Mouse (Mus musculus): ENCODE measurements at regions not wholly inside any gene's neighbourhood (a gene's known extent, or its start where the extent isn't known, plus 50 kb on each side); places are given as distances from the start of the nearest gene placed in this dataset.

GRCm38 (mm10) chr16:29856545-29856944 is 207.6 kb upstream of the Hes1 start:
- in situ Hi-C loops (cut with MboI; ENCODE audit: low pct_unique_long_range_greater_than_20kb), result no loop called here
- ATAC-seq (no peak), DNase-seq (ENCODE audit: low read depth, low spot score) (no peak)
- POLR2A ChIA-PET, result no interaction called here
- CTCF ChIA-PET, result interaction anchor here (2.1 kb wide), 1 partner anchor 13 kb away, joined by 8 read pairs; no protein-coding TSS in a partner anchor
- no peaks in the 10 kb centered on the region for H3K27me3 ChIP-seq
- no peak for TF ChIP-seq CTCF (IDR thresholded peaks at IDR 0.05)

GRCm38 (mm10) chr16:29858645-29859044 is 205.5 kb upstream of the Hes1 start:
- TF ChIP-seq CTCF (IDR thresholded peaks at IDR 0.05), result no peak
- DNase-seq (ENCODE audit: low read depth, low spot score) (no peak), ATAC-seq (no peak)
- ChIA-PET CTCF (interaction anchor here (1.8 kb wide), 1 partner anchor 10 kb away, joined by 6 read pairs; no protein-coding TSS in a partner anchor), POLR2A (interaction anchor here (0.6 to 0.8 kb wide), 2 partner anchors 16 to 663 kb away, joined by 3 to 4 read pairs; no protein-coding TSS in a partner anchor)
- in situ Hi-C loops (cut with MboI; ENCODE audit: low pct_unique_long_range_greater_than_20kb), result no loop called here
- H3K27me3 ChIP-seq, result no peaks in the 10 kb centered on the region

- H3K27me3 ChIP-seq, result no peaks in the 10 kb centered on the region
- ChIA-PET POLR2A (no interaction called here), CTCF (interaction anchor here (1.8 kb wide), 1 partner anchor 12 kb away, joined by 6 read pairs; no protein-coding TSS in a partner anchor)
- DNase-seq (ENCODE audit: low read depth, low spot score), result no peak
- ATAC-seq, result no peak
- in situ Hi-C loops (cut with MboI; ENCODE audit: low pct_unique_long_range_greater_than_20kb), result no loop called here
- TF ChIP-seq CTCF (IDR thresholded peaks at IDR 0.05), result no peak
Observed at GRCm38 (mm10) chr16:29860306-29860705, 203.9 kb upstream of the Hes1 start.

- POLR2A ChIA-PET, result no interaction called here
- no peak for TF ChIP-seq CTCF (IDR thresholded peaks at IDR 0.05)
- ATAC-seq, result peak; percentile 44
- CTCF ChIA-PET, result interaction anchor here (1.1 kb wide), 1 partner anchor 16 kb away, joined by 3 read pairs; no protein-coding TSS in a partner anchor
- in situ Hi-C loops (cut with MboI; ENCODE audit: low pct_unique_long_range_greater_than_20kb), result no loop called here
- no peaks in the 10 kb centered on the region for H3K27me3 ChIP-seq
- peak; percentile 70 for DNase-seq (ENCODE audit: low read depth, low spot score)
Observed at GRCm38 (mm10) chr16:29861056-29861455, 203.1 kb upstream of the Hes1 start.

- ATAC-seq, result no peak
- DNase-seq (ENCODE audit: low read depth, low spot score), result no peak
- H3K27me3 ChIP-seq, result no peaks in the 10 kb centered on the region
- in situ Hi-C loops (cut with MboI; ENCODE audit: low pct_unique_long_range_greater_than_20kb), result no loop called here
- ChIA-PET POLR2A (no interaction called here), CTCF (interaction anchor here (0.6 to 1.8 kb wide), 3 partner anchors 10 to 32 kb away, joined by 3 to 4 read pairs (median 3); no protein-coding TSS in a partner anchor)
- no peak for TF ChIP-seq CTCF (IDR thresholded peaks at IDR 0.05)
Observed at GRCm38 (mm10) chr16:29865075-29865740, 199.0 kb upstream of the Hes1 start.

DNA sequence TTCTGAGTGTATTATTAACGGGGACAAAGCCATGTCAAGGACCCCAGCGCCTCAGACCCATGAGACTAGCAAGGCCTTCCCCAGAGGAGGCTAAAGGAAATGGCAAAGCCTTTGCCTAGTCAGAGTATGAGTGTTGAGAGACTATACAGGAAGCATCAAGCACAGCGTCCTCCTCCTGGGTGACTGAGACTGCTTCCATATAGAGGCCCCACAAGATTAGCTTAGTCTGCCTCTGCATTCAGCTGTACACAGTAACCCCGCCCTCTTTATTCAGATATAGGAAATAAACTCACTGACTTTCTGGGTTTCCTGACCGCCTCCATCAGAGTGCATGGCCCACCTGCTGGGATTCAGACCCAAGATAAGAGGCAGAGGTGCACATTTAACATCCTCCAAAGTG is 192.8 kb upstream of the Hes1 start:
- CTCF ChIA-PET, result no interaction called here
- no peaks in the 10 kb centered on the region for H3K27me3 ChIP-seq
- DNase-seq (ENCODE audit: low read depth, low spot score), result no peak
- POLR2A ChIA-PET, result no interaction called here
- in situ Hi-C loops (cut with MboI; ENCODE audit: low pct_unique_long_range_greater_than_20kb), result no loop called here
- no peak for ATAC-seq
- TF ChIP-seq CTCF (IDR thresholded peaks at IDR 0.05), result no peak

DNA sequence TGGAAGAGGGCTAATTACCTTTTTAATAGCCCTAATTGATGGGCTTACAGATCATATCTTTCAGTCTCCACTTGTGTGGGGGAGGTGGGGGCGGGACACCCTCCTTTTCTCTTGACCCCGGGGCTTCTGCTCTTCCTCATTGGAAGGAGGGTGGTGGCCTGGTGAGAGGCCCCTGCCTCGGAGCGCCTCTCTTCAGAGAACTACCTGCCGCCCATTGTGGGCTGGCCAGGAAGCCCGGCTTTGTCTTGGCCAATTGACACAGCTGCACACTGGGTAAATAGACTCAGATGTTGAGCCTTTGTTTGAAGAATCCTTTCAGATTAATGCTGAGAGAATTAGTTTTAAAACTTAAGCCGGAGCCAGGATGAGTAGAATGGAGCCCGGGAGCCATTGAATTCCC is 188.0 kb upstream of the Hes1 start:
- in situ Hi-C loops (cut with MboI; ENCODE audit: low pct_unique_long_range_greater_than_20kb), result no loop called here
- ChIA-PET CTCF (interaction anchor here (1.3 kb wide), 1 partner anchor 10 kb away, joined by 4 read pairs; no protein-coding TSS in a partner anchor), POLR2A (no interaction called here)
- ATAC-seq (no peak), DNase-seq (ENCODE audit: low read depth, low spot score) (no peak)
- no peaks in the 10 kb centered on the region for H3K27me3 ChIP-seq
- no peak for TF ChIP-seq CTCF (IDR thresholded peaks at IDR 0.05)

DNA sequence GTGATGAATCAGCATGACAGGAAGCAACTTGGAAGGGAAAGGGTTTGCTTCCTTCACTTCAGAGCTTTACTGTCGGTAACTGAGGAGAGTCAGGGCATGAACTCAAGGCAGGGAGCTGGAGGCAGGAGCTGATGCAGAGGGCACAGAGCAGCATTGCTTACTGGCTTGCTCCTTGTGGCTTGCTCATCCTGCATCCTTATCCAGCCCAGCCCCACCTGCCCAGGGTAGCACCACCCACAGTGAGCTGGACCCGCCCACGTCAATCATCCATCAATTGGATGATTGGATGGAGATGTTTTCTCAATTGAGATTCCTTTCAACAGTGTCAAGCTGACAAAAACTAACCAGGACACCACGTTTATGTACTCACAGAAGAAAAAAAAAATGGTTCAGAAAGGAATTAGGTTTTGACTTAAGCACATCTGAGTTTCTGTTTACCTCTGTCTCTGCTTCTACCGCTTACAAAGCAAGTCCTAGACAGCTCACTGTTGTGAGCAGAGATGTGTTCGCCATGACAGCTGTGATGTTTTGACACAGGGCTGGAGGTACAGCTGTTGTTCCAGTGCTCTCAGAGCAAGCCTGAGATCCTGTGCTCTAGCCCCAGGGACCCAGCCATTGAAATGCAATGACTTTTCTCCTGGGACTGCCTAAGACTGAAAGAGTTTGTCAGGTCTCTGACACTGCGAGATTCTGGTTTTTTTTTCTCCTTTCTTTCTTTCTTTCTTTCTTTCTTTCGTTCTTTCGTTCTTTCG is 186.6 kb upstream of the Hes1 start:
- TF ChIP-seq CTCF (IDR thresholded peaks at IDR 0.05), result no peak
- ATAC-seq, result no peak
- CTCF ChIA-PET, result interaction anchor here (0.7 to 0.8 kb wide), 2 partner anchors 16 to 41 kb away, joined by 3 read pairs; no protein-coding TSS in a partner anchor

GRCm38 (mm10) chr16:29879665-29880064 is 184.5 kb upstream of the Hes1 start:
- ChIA-PET CTCF (interaction anchor here (1.5 kb wide), 1 partner anchor 15 kb away, joined by 3 read pairs; no protein-coding TSS in a partner anchor), POLR2A (no interaction called here)
- no peak for TF ChIP-seq CTCF (IDR thresholded peaks at IDR 0.05)
- no peaks in the 10 kb centered on the region for H3K27me3 ChIP-seq
- in situ Hi-C loops (cut with MboI; ENCODE audit: low pct_unique_long_range_greater_than_20kb), result loop anchor here (5.0 kb wide), 1 partner anchor 308 kb away; no protein-coding TSS in a partner anchor
- DNase-seq (ENCODE audit: low read depth, low spot score) (no peak), ATAC-seq (no peak)

More for the DNA sequence above, 186.6 kb upstream of the Hes1 start:
- in situ Hi-C loops (cut with MboI; ENCODE audit: low pct_unique_long_range_greater_than_20kb), result no loop called here
- H3K27me3 ChIP-seq, result no peaks in the 10 kb centered on the region
- POLR2A ChIA-PET, result no interaction called here
- no peak for DNase-seq (ENCODE audit: low read depth, low spot score)

GRCm38 (mm10) chr16:29881497-29881896 is 182.7 kb upstream of the Hes1 start:
- in situ Hi-C loops (cut with MboI; ENCODE audit: low pct_unique_long_range_greater_than_20kb), result loop anchor here (5.0 kb wide), 1 partner anchor 306 kb away; no protein-coding TSS in a partner anchor
- no peak for TF ChIP-seq CTCF (IDR thresholded peaks at IDR 0.05)
- ATAC-seq, result peak; percentile 10
- POLR2A ChIA-PET, result no interaction called here
- H3K27me3 ChIP-seq, result no peaks in the 10 kb centered on the region
- DNase-seq (ENCODE audit: low read depth, low spot score), result peak; percentile 68
- CTCF ChIA-PET, result no interaction called here
